Mouse (Mus musculus) stomach, embryonic 16.5 days (tissue): ENCODE results near the gene 5830411N06Rik. TPM values are rescaled to one million over a fixed set of nuclear protein-coding genes. Genes with fewer than 3 reads are reported as not detected.

Experiments used
- ATAC-seq: fragments of 200-750 bp; cut with Nextera tagmentation; 2 replicates; pipeline ENCODE4 v1.8.0; 2017; ENCODE audit warnings: moderate number of reproducible peaks, moderate TSS enrichment; ENCODE audit not compliant: insufficient read depth, low FRiP score
- H3K27ac ChIP-seq: fragments of 300-500 bp; sonication (generic); 2 replicates; pipeline ENCODE4 v1.5.1; 2014; ENCODE audit warnings: low read length
- H3K27me3 ChIP-seq: fragments of 300-500 bp; sonication (generic); 2 replicates; pipeline ENCODE4 v1.6.1; 2014; ENCODE audit warnings: low read length, control low read depth, mixed read lengths; ENCODE audit not compliant: control insufficient read depth, insufficient read depth
- H3K36me3 ChIP-seq: fragments of 300-500 bp; sonication (generic); 2 replicates; pipeline ENCODE4 v1.6.1; 2014; ENCODE audit warnings: low read length; ENCODE audit not compliant: control insufficient read depth, insufficient read depth
- H3K4me1 ChIP-seq: fragments of 300-500 bp; sonication (generic); 2 replicates; pipeline ENCODE4 v1.6.1; 2014; ENCODE audit warnings: low read length, control low read depth, mixed read lengths; ENCODE audit not compliant: control insufficient read depth, insufficient read depth
- H3K4me2 ChIP-seq: fragments of 300-500 bp; sonication (generic); 2 replicates; pipeline ENCODE4 v1.6.1; 2014; ENCODE audit warnings: low read depth, low read length, mixed read lengths
- H3K4me3 ChIP-seq: fragments of 300-500 bp; sonication (generic); replicated peaks from 2 replicates; pipeline ENCODE4 v1.5.1; 2014; ENCODE audit warnings: mild to moderate bottlenecking, low read length
- H3K9ac ChIP-seq: fragments of 300-500 bp; sonication (generic); 2 replicates; pipeline ENCODE4 v1.6.1; 2014; ENCODE audit warnings: low read length
- H3K9me3 ChIP-seq: fragments of 300-500 bp; sonication (generic); replicated peaks from 2 replicates; pipeline ENCODE4 v1.6.1; 2016; ENCODE audit warnings: low read length, control low read depth; ENCODE audit not compliant: control insufficient read depth
- WGBS: fragments of 180-500 bp; shearing (Covaris S2); extraction: QIAGEN DNeasy Blood & Tissue Kit; methylation state at CpG from one replicate; pipeline ENCODE4 v1.1.7; 2014; 5-methylcytosine and 5-hydroxymethylcytosine counted together
- polyA plus RNA-seq: library from polyadenylated mRNA; unstranded; fragments of >200 nt; fragmentation: Nextera tagmentation; extraction: Ambion mirVana; gene quantifications from 2 replicates; pipeline ENCODE4 v1.2.1, GENCODE M21; 2015

Gene 5830411N06Rik
- not detected in 2 replicates for polyA plus RNA-seq

GRCm38 (mm10) chr7:140247216-140247615 is at the start of gene 5830411N06Rik:
Gene 5830411N06Rik, plus strand, starts transcription at chr7:140247284.
- H3K27me3 ChIP-seq = no peaks in the 10 kb centered on the region
- H3K36me3 ChIP-seq = no peaks in the 10 kb centered on the region
- H3K9ac ChIP-seq = no peak within 1 kb of the TSS
- WGBS = 76% methylated on average over 4 of the region's 4 CpGs
- ATAC-seq = no peak
- H3K27ac ChIP-seq = no peak within 1 kb of the TSS
- no peaks in the 10 kb centered on the region for H3K4me1 ChIP-seq
- no peak within 1 kb of the TSS for H3K4me3 ChIP-seq
- H3K9me3 ChIP-seq = no peaks in the 10 kb centered on the region
- H3K4me2 ChIP-seq = no peak within 1 kb of the TSS

GRCm38 (mm10) chr7:140201090-140201489 is 46.0 kb upstream of the 5830411N06Rik start:
- no peaks in the 10 kb centered on the region for H3K4me1 ChIP-seq
- H3K36me3 ChIP-seq = no peaks in the 10 kb centered on the region
- H3K27ac ChIP-seq = no peak overlapping the region
- 89% methylated on average over 4 of the region's 4 CpGs for WGBS
- no peak overlapping the region for H3K9ac ChIP-seq
- no peaks in the 10 kb centered on the region for H3K9me3 ChIP-seq
- no peak overlapping the region for H3K4me2 ChIP-seq
- no peaks in the 10 kb centered on the region for H3K27me3 ChIP-seq
- ATAC-seq = no peak
- H3K4me3 ChIP-seq = no peak overlapping the region

GRCm38 (mm10) chr7:140205864-140206263 is 41.2 kb upstream of the 5830411N06Rik start, which contains the start of gene Olfr524:
Gene Olfr524, minus strand, starts transcription at chr7:140205964.
- H3K27ac ChIP-seq = no peak within 1 kb of the TSS
- ATAC-seq = no peak
- H3K9me3 ChIP-seq = no peaks in the 10 kb centered on the region
- H3K4me3 ChIP-seq = no peak within 1 kb of the TSS
- H3K9ac ChIP-seq = no peak within 1 kb of the TSS
- H3K4me1 ChIP-seq = no peaks in the 10 kb centered on the region
- no peaks in the 10 kb centered on the region for H3K36me3 ChIP-seq
- H3K4me2 ChIP-seq = no peak within 1 kb of the TSS
- H3K27me3 ChIP-seq = no peaks in the 10 kb centered on the region

- no peak overlapping the region for H3K27ac ChIP-seq
- no peaks in the 10 kb centered on the region for H3K4me1 ChIP-seq
- no peak for ATAC-seq
- no peak overlapping the region for H3K4me3 ChIP-seq
- no peak overlapping the region for H3K4me2 ChIP-seq
- H3K36me3 ChIP-seq = no peaks in the 10 kb centered on the region
- no peak overlapping the region for H3K9ac ChIP-seq
- no peaks in the 10 kb centered on the region for H3K27me3 ChIP-seq
- 85% methylated on average over 3 of the region's 3 CpGs for WGBS
- H3K9me3 ChIP-seq = no peaks in the 10 kb centered on the region
Observed at GRCm38 (mm10) chr7:140206904-140207303, 40.2 kb upstream of the 5830411N06Rik start.

- no peak overlapping the region for H3K4me2 ChIP-seq
- no peaks in the 10 kb centered on the region for H3K36me3 ChIP-seq
- 54% methylated on average over 8 of the region's 8 CpGs for WGBS
- no peaks in the 10 kb centered on the region for H3K9me3 ChIP-seq
- no peak overlapping the region for H3K27ac ChIP-seq
- no peak for ATAC-seq
- H3K4me3 ChIP-seq = no peak overlapping the region
- no peaks in the 10 kb centered on the region for H3K4me1 ChIP-seq
- H3K9ac ChIP-seq = no peak overlapping the region
- no peaks in the 10 kb centered on the region for H3K27me3 ChIP-seq
Observed at GRCm38 (mm10) chr7:140208153-140208552, 38.9 kb upstream of the 5830411N06Rik start.

- no peak for ATAC-seq
- H3K27ac ChIP-seq = no peak overlapping the region
- no peak overlapping the region for H3K4me3 ChIP-seq
- no peaks in the 10 kb centered on the region for H3K36me3 ChIP-seq
- H3K27me3 ChIP-seq = no peaks in the 10 kb centered on the region
- H3K4me1 ChIP-seq = no peaks in the 10 kb centered on the region
- H3K4me2 ChIP-seq = no peak overlapping the region
- H3K9me3 ChIP-seq = no peaks in the 10 kb centered on the region
- H3K9ac ChIP-seq = no peak overlapping the region
- WGBS = 66% methylated on average over 3 of the region's 3 CpGs
Observed at GRCm38 (mm10) chr7:140208677-140209076, 38.4 kb upstream of the 5830411N06Rik start.

GRCm38 (mm10) chr7:140213841-140214240 is 33.2 kb upstream of the 5830411N06Rik start:
- no peak overlapping the region for H3K27ac ChIP-seq
- H3K9me3 ChIP-seq = no peaks in the 10 kb centered on the region
- 74% methylated on average over 5 of the region's 5 CpGs for WGBS
- H3K27me3 ChIP-seq = no peaks in the 10 kb centered on the region
- H3K4me3 ChIP-seq = no peak overlapping the region
- H3K9ac ChIP-seq = no peak overlapping the region
- no peaks in the 10 kb centered on the region for H3K36me3 ChIP-seq
- ATAC-seq = no peak
- H3K4me1 ChIP-seq = no peaks in the 10 kb centered on the region
- no peak overlapping the region for H3K4me2 ChIP-seq

GRCm38 (mm10) chr7:140217967-140218366 is 29.1 kb upstream of the 5830411N06Rik start, which contains the start of gene Cd163l1:
Gene Cd163l1, plus strand, starts transcription at chr7:140218267.
- Histone ChIP-seq H3K4me1 (no peaks in the 10 kb centered on the region), H3K4me3 (no peak within 1 kb of the TSS), H3K4me2 (no peak within 1 kb of the TSS), H3K36me3 (no peaks in the 10 kb centered on the region), H3K27me3 (no peaks in the 10 kb centered on the region), H3K9me3 (no peaks in the 10 kb centered on the region), H3K27ac (no peak within 1 kb of the TSS), H3K9ac (no peak within 1 kb of the TSS)
- no peak for ATAC-seq
- WGBS = 78% methylated on average over 2 of the region's 2 CpGs

GRCm38 (mm10) chr7:140219268-140219667 is 27.8 kb upstream of the 5830411N06Rik start:
- 5% methylated on average over 1 of the region's 1 CpGs for WGBS
- no peak overlapping the region for H3K4me3 ChIP-seq
- H3K27ac ChIP-seq = no peak overlapping the region
- H3K9me3 ChIP-seq = no peaks in the 10 kb centered on the region
- no peaks in the 10 kb centered on the region for H3K36me3 ChIP-seq
- H3K9ac ChIP-seq = no peak overlapping the region
- no peaks in the 10 kb centered on the region for H3K27me3 ChIP-seq
- H3K4me2 ChIP-seq = no peak overlapping the region
- H3K4me1 ChIP-seq = no peaks in the 10 kb centered on the region
- no peak for ATAC-seq

- H3K9me3 ChIP-seq = no peaks in the 10 kb centered on the region
- no peak overlapping the region for H3K27ac ChIP-seq
- H3K27me3 ChIP-seq = no peaks in the 10 kb centered on the region
- no peak overlapping the region for H3K4me2 ChIP-seq
- H3K36me3 ChIP-seq = no peaks in the 10 kb centered on the region
- H3K9ac ChIP-seq = no peak overlapping the region
- ATAC-seq = no peak
- no peak overlapping the region for H3K4me3 ChIP-seq
- WGBS = 82% methylated on average over 4 of the region's 4 CpGs
- H3K4me1 ChIP-seq = no peaks in the 10 kb centered on the region
Observed at GRCm38 (mm10) chr7:140220375-140220774, 26.7 kb upstream of the 5830411N06Rik start.
